Mouse (Mus musculus) neural tube, embryonic 11.5 days (tissue): ENCODE data around the gene Calcb. TPM values are rescaled to one million over a fixed set of nuclear protein-coding genes. Genes with fewer than 3 reads are reported as not detected.
"Not testable (repeated sequence)": the region's sequence is repeated elsewhere in the genome, so short reads cannot be mapped to it uniquely, and the experiment has no call there.

Experiments
- ATAC-seq: fragments of 200-750 bp; cut with Nextera tagmentation; 2 replicates; pipeline ENCODE4 v1.8.0; 2017; ENCODE audit warnings: moderate number of reproducible peaks, mild to moderate bottlenecking, moderate TSS enrichment, moderate library complexity; ENCODE audit not compliant: insufficient read depth, low FRiP score, low TSS enrichment
- DNase-seq: peaks from one replicate; pipeline ENCODE4 v3.0.0-alpha.2; 2015; ENCODE audit warnings: low spot score
- H3K27ac ChIP-seq: fragments of 300-500 bp; sonication (generic); 2 replicates; pipeline ENCODE4 v1.5.1; 2014; ENCODE audit warnings: low read depth, mild to moderate bottlenecking, low read length
- H3K27me3 ChIP-seq: fragments of 300-500 bp; sonication (generic); 2 replicates; pipeline ENCODE4 v1.6.1; 2014; ENCODE audit warnings: mild to moderate bottlenecking, low read length, mixed read lengths; ENCODE audit not compliant: control insufficient read depth, insufficient read depth
- H3K36me3 ChIP-seq: fragments of 300-500 bp; sonication (generic); 2 replicates; pipeline ENCODE4 v1.6.1; 2014; ENCODE audit warnings: mild to moderate bottlenecking, low read length, moderate library complexity, mixed read lengths; ENCODE audit not compliant: control insufficient read depth, insufficient read depth
- H3K4me1 ChIP-seq: fragments of 300-500 bp; sonication (generic); 2 replicates; pipeline ENCODE4 v1.6.1; 2014; ENCODE audit warnings: low read length, mixed read lengths; ENCODE audit not compliant: control insufficient read depth, insufficient read depth
- H3K4me2 ChIP-seq: fragments of 300-500 bp; sonication (generic); 2 replicates; pipeline ENCODE4 v1.6.1; 2014; ENCODE audit warnings: low read depth, mild to moderate bottlenecking, moderate library complexity
- H3K4me3 ChIP-seq: fragments of 300-500 bp; sonication (generic); 2 replicates; pipeline ENCODE4 v1.5.1; 2014; ENCODE audit warnings: low read depth, low read length
- H3K9ac ChIP-seq: fragments of 300-500 bp; sonication (generic); 2 replicates; pipeline ENCODE4 v1.6.1; 2014; ENCODE audit warnings: mild to moderate bottlenecking, low read length
- H3K9me3 ChIP-seq: fragments of 300-500 bp; sonication (generic); 2 replicates; pipeline ENCODE4 v1.6.1; 2016; ENCODE audit warnings: low read length; ENCODE audit not compliant: control insufficient read depth
- WGBS: fragments of 180-500 bp; shearing (Covaris S2); extraction: QIAGEN DNeasy Blood & Tissue Kit; methylation state at CpG from one replicate; pipeline ENCODE4 v1.1.7; 2014; 5-methylcytosine and 5-hydroxymethylcytosine counted together
- polyA plus RNA-seq: library from polyadenylated mRNA; unstranded; fragments of >200 nt; fragmentation: Nextera tagmentation; extraction: Ambion mirVana; gene quantifications from 2 replicates; pipeline ENCODE4 v1.2.1, GENCODE M21; 2014

Calcb gene
- polyA plus RNA-seq, 1 experiment from 2014 or later = 2.2 TPM

- H3K4me2 ChIP-seq = peak overlapping the region; percentile 34
- ATAC-seq = no peak
- peaks cover 7% of the 10 kb centered on the region; the same call in 1 of the 2 replicates for H3K4me1 ChIP-seq
- DNase-seq = peak; percentile 68
- H3K9ac ChIP-seq = no peak overlapping the region
- H3K4me3 ChIP-seq = no peak overlapping the region
- 6% methylated on average over 17 of the region's 17 CpGs for WGBS
- H3K27ac ChIP-seq = no peak overlapping the region
- H3K36me3 ChIP-seq = no peaks in the 10 kb centered on the region
- no peaks in the 10 kb centered on the region for H3K9me3 ChIP-seq
- peaks cover 25% of the 10 kb centered on the region for H3K27me3 ChIP-seq
These were observed 1.1 kb downstream of the Calcb start for GRCm38 (mm10) chr7:114719381-114720131.

GRCm38 (mm10) chr7:114729696-114730095, 11.3 kb downstream of the Calcb start:
- not testable (repeated sequence) for ATAC-seq

GRCm38 (mm10) chr7:114731175-114731574, 12.7 kb downstream of the Calcb start:
- H3K4me3 ChIP-seq = no peak overlapping the region
- no peak overlapping the region for H3K4me2 ChIP-seq
- ATAC-seq (no peak), DNase-seq (no peak)
- H3K27me3 ChIP-seq = no peaks in the 10 kb centered on the region
- H3K9me3 ChIP-seq = no peaks in the 10 kb centered on the region
- WGBS = 84% methylated on average over 6 of the region's 6 CpGs
- H3K9ac ChIP-seq = no peak overlapping the region
- H3K36me3 ChIP-seq = no peaks in the 10 kb centered on the region
- no peak overlapping the region for H3K27ac ChIP-seq
- H3K4me1 ChIP-seq = no peaks in the 10 kb centered on the region

More at GRCm38 (mm10) chr7:114729696-114730095, 11.3 kb downstream of the Calcb start:
- H3K4me2 ChIP-seq, H3K36me3 ChIP-seq, DNase-seq, H3K4me1 ChIP-seq, H3K4me3 ChIP-seq, H3K27me3 ChIP-seq, H3K9ac ChIP-seq, H3K9me3 ChIP-seq, H3K27ac ChIP-seq: not testable (repeated sequence)
- WGBS = 66% methylated on average over 4 of the region's 4 CpGs

- H3K27ac ChIP-seq, DNase-seq, H3K36me3 ChIP-seq, H3K4me1 ChIP-seq, H3K9ac ChIP-seq, H3K27me3 ChIP-seq, H3K4me2 ChIP-seq, ATAC-seq, H3K4me3 ChIP-seq, H3K9me3 ChIP-seq: not testable (repeated sequence)
- 41% methylated on average over 4 of the region's 4 CpGs for WGBS
These were observed 13.3 kb downstream of the Calcb start for GRCm38 (mm10) chr7:114731700-114732099.

- no peak overlapping the region for H3K9ac ChIP-seq
- no peaks in the 10 kb centered on the region for H3K27me3 ChIP-seq
- no peaks in the 10 kb centered on the region for H3K9me3 ChIP-seq
- H3K4me1 ChIP-seq = no peaks in the 10 kb centered on the region
- H3K4me2 ChIP-seq = no peak overlapping the region
- H3K36me3 ChIP-seq = no peaks in the 10 kb centered on the region
- DNase-seq (no peak), ATAC-seq (no peak)
- H3K27ac ChIP-seq = no peak overlapping the region
- WGBS = 79% methylated on average over 5 of the region's 5 CpGs
- H3K4me3 ChIP-seq = no peak overlapping the region
These were observed 17.8 kb downstream of the Calcb start for GRCm38 (mm10) chr7:114736256-114736655.

- Histone ChIP-seq H3K4me2 (no peak overlapping the region), H3K36me3 (no peaks in the 10 kb centered on the region), H3K9me3 (no peaks in the 10 kb centered on the region), H3K27me3 (no peaks in the 10 kb centered on the region), H3K4me1 (no peaks in the 10 kb centered on the region), H3K27ac (no peak overlapping the region), H3K4me3 (no peak overlapping the region), H3K9ac (no peak overlapping the region)
- DNase-seq (no peak), ATAC-seq (no peak)
These were observed 19.7 kb downstream of the Calcb start for GRCm38 (mm10) chr7:114738166-114738565.

GRCm38 (mm10) chr7:114740360-114741165, 22.1 kb downstream of the Calcb start:
- ATAC-seq (no peak), DNase-seq (no peak)
- no peak overlapping the region for H3K4me2 ChIP-seq
- H3K9ac ChIP-seq = no peak overlapping the region
- H3K27ac ChIP-seq = no peak overlapping the region
- 48% methylated on average over 6 of the region's 6 CpGs for WGBS
- no peak overlapping the region for H3K4me3 ChIP-seq
- H3K4me1 ChIP-seq = no peaks in the 10 kb centered on the region
- no peaks in the 10 kb centered on the region for H3K36me3 ChIP-seq
- no peaks in the 10 kb centered on the region for H3K27me3 ChIP-seq
- H3K9me3 ChIP-seq = no peaks in the 10 kb centered on the region

GRCm38 (mm10) chr7:114743022-114743780, 24.8 kb downstream of the Calcb start, which contains the start of gene Insc:
TSS of gene Insc (plus strand) at chr7:114743694.
- ATAC-seq = no peak
- DNase-seq = no peak
- H3K4me3 ChIP-seq = no peak within 1 kb of the TSS
- no peak within 1 kb of the TSS for H3K9ac ChIP-seq
- H3K27me3 ChIP-seq = no peaks in the 10 kb centered on the region
- H3K9me3 ChIP-seq = no peaks in the 10 kb centered on the region
- 77% methylated on average over 5 of the region's 5 CpGs for WGBS
- H3K4me1 ChIP-seq = no peaks in the 10 kb centered on the region
- H3K27ac ChIP-seq = no peak within 1 kb of the TSS
- H3K36me3 ChIP-seq = no peaks in the 10 kb centered on the region
- H3K4me2 ChIP-seq = no peak within 1 kb of the TSS
